Mouse (Mus musculus) olfactory bulb, adult 2 months (tissue): ENCODE data around the gene Inpp5k. TPM values are rescaled to one million over a fixed set of nuclear protein-coding genes. Genes with fewer than 3 reads are reported as not detected.

Source experiments
- H3K27ac ChIP-seq: fragments of 200-500 bp; 2 replicates; pipeline ENCODE4 v1.5.1; 2012; ENCODE audit warnings: low read depth, low read length; ENCODE audit not compliant: insufficient read depth
- H3K4me1 ChIP-seq: fragments of 200-500 bp; 2 replicates; pipeline ENCODE4 v1.6.1; 2012; ENCODE audit warnings: low read length; ENCODE audit not compliant: control insufficient read depth, insufficient read depth
- H3K4me3 ChIP-seq: fragments of 200-500 bp; 2 replicates; pipeline ENCODE4 v1.5.1; 2012; ENCODE audit warnings: mild to moderate bottlenecking, low read depth, low read length, moderate library complexity; ENCODE audit not compliant: insufficient read depth
- CTCF ChIP-seq: fragments of 200-500 bp; IDR thresholded peaks from 2 replicates; pipeline ENCODE4 v1.5.1; 2012; ENCODE audit warnings: low read depth, mild to moderate bottlenecking, low read length, moderate library complexity; ENCODE audit not compliant: insufficient read depth
- POLR2A ChIP-seq: fragments of 200-500 bp; IDR thresholded peaks from 2 replicates; pipeline ENCODE4 v1.6.1; 2012; ENCODE audit warnings: mild to moderate bottlenecking, low read depth, low read length, moderate library complexity; ENCODE audit not compliant: insufficient read depth
- WGBS: fragments of 180-500 bp; shearing (Covaris S2); methylation state at CpG from one replicate; pipeline ENCODE4 v1.1.7; 2018; 5-methylcytosine and 5-hydroxymethylcytosine counted together
- polyA plus RNA-seq: library from polyadenylated mRNA; stranded (reverse); fragments of >200 nt; gene quantifications from 2 replicates; pipeline ENCODE4 v1.2.4, GENCODE M21; 2012; ENCODE audit warnings: low replicate concordance; ENCODE audit not compliant: missing spikeins, insufficient read depth, insufficient read length

Inpp5k gene
- polyA plus RNA-seq, 1 experiment = not detected

GRCm38 (mm10) chr11:75610021-75610420 is 20.8 kb upstream of the Inpp5k start:
- 73% methylated on average over 2 of the region's 2 CpGs for WGBS
- no peak for TF ChIP-seq CTCF
- Histone ChIP-seq H3K27ac (no peak overlapping the region), H3K4me3 (no peak overlapping the region), H3K4me1 (0 out of 2 replicates have a peak, but pooled peaks cover 2% of the 10 kb centered on the region)

- no peaks in the 10 kb centered on the region for H3K4me1 ChIP-seq
- H3K27ac ChIP-seq = no peak overlapping the region
- no peak overlapping the region for H3K4me3 ChIP-seq
- WGBS = 100% methylated on average over 1 of the region's 1 CpGs
- TF ChIP-seq POLR2A (no peak), CTCF (no peak)
Measured at GRCm38 (mm10) chr11:75614769-75615168, 16.0 kb upstream of the Inpp5k start.

- TF ChIP-seq CTCF (no peak), POLR2A (no peak)
- H3K27ac ChIP-seq = no peak overlapping the region
- H3K4me1 ChIP-seq = peaks cover 4% of the 10 kb centered on the region; the same call in 1 of the 2 replicates
- H3K4me3 ChIP-seq = no peak overlapping the region
- 84% methylated on average over 2 of the region's 2 CpGs for WGBS
Measured at GRCm38 (mm10) chr11:75615556-75615955, 15.2 kb upstream of the Inpp5k start.

GRCm38 (mm10) chr11:75619133-75619532 is 11.7 kb upstream of the Inpp5k start:
- no peak overlapping the region for H3K4me3 ChIP-seq
- 81% methylated on average over 5 of the region's 5 CpGs for WGBS
- TF ChIP-seq POLR2A (no peak), CTCF (peak; percentile 28; the same call in 1 of the 2 replicates)
- H3K4me1 ChIP-seq = peaks cover 4% of the 10 kb centered on the region; the same call in 1 of the 2 replicates
- H3K27ac ChIP-seq = no peak overlapping the region

DNA sequence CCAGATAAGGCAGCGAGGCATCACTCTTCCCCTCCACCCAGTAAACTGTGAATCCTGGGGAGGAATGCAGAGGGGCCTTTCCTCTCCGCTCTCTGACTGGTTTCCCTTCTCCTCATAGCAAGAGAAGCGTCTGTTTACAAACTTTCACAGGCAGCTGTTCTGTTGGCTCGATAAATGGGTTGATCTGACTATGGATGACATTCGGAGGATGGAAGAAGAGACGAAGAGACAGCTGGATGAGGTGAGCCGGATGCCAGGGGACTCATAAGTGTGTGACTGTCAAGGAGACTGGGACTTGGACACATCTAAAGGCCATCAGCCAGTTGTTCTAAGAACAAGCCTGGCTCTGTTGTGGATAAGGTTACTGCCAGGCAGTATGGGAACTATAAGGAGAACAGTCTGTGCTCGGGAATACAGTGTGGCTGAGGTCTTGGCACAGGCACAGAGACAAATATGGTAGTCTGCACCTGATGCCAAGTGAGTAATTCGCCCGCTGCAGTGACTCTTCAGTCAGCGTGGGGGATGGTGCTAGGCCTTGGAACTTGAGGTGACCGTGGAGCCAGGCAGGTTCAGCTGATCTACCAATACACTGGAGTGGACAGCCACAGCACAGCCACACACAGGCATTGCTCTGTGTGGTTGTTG is 10.5 kb upstream of the Inpp5k start:
- WGBS = 75% methylated on average over 12 of the region's 12 CpGs
- Histone ChIP-seq H3K27ac (no peak overlapping the region), H3K4me3 (no peak overlapping the region)

DNA sequence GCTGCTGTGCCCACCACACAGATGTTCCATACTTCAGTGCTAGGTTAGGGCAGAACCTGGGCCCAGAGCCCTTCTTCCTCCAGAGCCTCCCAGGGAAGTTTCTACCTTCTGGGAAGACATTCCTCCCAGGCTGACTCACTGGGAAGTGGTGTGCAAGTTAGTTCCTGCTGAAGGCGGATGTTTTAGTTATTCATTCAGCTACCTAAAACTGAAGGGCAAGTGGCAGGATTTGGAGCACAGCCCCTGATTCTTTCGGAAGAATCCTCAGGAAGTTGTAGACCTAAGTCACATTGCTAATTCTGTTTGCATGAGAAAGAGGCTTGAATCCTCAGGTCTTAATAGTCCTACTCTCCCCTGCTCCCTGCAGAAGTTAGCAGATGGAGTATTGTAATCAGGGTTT is 9.4 kb upstream of the Inpp5k start:
- WGBS = 83% methylated on average over 2 of the region's 2 CpGs
- Histone ChIP-seq H3K4me3 (no peak overlapping the region), H3K4me1 (peaks cover 4% of the 10 kb centered on the region; the same call in 1 of the 2 replicates), H3K27ac (no peak overlapping the region)
- no peak for TF ChIP-seq POLR2A
- no peak for TF ChIP-seq CTCF

More for the DNA sequence above, 10.5 kb upstream of the Inpp5k start:
- H3K4me1 ChIP-seq = peaks cover 4% of the 10 kb centered on the region; the same call in 1 of the 2 replicates
- TF ChIP-seq CTCF (no peak), POLR2A (no peak)

GRCm38 (mm10) chr11:75622588-75623329 is 8.0 kb upstream of the Inpp5k start:
- TF ChIP-seq POLR2A = no peak
- TF ChIP-seq CTCF = no peak
- peaks cover 4% of the 10 kb centered on the region; the same call in 1 of the 2 replicates for H3K4me1 ChIP-seq
- no peak overlapping the region for H3K27ac ChIP-seq
- 93% methylated on average over 2 of the region's 2 CpGs for WGBS
- H3K4me3 ChIP-seq = no peak overlapping the region

DNA sequence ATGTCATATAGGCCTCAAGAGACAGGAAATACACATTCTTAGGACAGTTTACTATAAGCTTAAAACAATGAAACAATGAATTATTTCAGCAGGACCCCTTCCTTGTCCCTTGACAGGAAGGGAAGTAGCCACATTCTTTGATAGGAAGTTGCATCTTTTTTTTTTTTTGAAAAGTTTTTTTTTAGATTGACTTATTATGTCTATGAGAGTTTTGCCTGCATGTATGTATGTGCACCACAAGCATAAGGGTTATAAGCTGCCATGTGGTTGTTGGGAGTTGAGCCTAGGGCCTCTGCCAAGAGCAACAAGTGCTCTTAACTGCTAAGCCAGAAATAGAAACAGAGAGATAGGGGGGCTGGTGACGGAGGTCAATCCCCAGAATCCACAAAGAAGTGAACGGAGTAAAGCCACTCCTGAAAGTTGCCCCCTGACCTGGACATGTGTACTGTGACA is 6.7 kb upstream of the Inpp5k start:
- TF ChIP-seq CTCF = no peak
- TF ChIP-seq POLR2A = no peak
- 67% methylated on average over 2 of the region's 2 CpGs for WGBS
- Histone ChIP-seq H3K27ac (no peak overlapping the region), H3K4me1 (peaks cover 4% of the 10 kb centered on the region; the same call in 1 of the 2 replicates), H3K4me3 (no peak overlapping the region)

DNA sequence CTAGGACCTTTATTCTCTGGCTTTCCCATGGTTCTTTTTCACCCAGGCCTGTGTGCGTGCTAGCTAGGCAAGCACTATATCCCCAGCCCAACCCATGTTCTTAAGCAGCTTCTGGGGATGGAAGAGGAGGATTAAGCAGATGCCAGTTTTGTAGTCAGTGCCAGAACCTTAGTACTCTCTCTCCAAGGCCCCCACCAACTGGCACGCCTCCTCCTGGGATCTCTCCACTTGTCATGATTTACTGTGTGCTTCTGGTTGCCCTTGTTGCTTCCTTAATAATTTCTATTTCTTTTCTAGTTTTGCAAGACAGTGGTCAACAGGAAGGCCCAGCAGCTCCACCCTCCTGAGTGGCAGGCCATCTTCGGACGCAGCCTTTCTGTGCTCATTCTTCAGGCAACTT is 5.0 kb upstream of the Inpp5k start:
- no peak for TF ChIP-seq POLR2A
- no peak for TF ChIP-seq CTCF
- 86% methylated on average over 4 of the region's 4 CpGs for WGBS
- no peak overlapping the region for H3K27ac ChIP-seq

More for the DNA sequence above, 5.0 kb upstream of the Inpp5k start:
- Histone ChIP-seq H3K4me3 (no peak overlapping the region), H3K4me1 (no peaks in the 10 kb centered on the region)
